Mouse (Mus musculus): ENCODE measurements around the gene Ric8b.

Gene Ric8b

GRCm38 (mm10) chr10:85054876-85055275, 137.5 kb downstream of the Ric8b start:
- DNase-seq (ENCODE audit: low spot score in 2 of 2), result no peak
